Mouse (Mus musculus): ENCODE results near the gene Clec2l.
A peak's percentile ranks its signal among the peaks of the same experiment; 100 is the strongest.
"Not testable (repeated sequence)": the region's sequence is repeated elsewhere in the genome, so short reads cannot be mapped to it uniquely, and the experiment has no call there.

Clec2l gene

DNA sequence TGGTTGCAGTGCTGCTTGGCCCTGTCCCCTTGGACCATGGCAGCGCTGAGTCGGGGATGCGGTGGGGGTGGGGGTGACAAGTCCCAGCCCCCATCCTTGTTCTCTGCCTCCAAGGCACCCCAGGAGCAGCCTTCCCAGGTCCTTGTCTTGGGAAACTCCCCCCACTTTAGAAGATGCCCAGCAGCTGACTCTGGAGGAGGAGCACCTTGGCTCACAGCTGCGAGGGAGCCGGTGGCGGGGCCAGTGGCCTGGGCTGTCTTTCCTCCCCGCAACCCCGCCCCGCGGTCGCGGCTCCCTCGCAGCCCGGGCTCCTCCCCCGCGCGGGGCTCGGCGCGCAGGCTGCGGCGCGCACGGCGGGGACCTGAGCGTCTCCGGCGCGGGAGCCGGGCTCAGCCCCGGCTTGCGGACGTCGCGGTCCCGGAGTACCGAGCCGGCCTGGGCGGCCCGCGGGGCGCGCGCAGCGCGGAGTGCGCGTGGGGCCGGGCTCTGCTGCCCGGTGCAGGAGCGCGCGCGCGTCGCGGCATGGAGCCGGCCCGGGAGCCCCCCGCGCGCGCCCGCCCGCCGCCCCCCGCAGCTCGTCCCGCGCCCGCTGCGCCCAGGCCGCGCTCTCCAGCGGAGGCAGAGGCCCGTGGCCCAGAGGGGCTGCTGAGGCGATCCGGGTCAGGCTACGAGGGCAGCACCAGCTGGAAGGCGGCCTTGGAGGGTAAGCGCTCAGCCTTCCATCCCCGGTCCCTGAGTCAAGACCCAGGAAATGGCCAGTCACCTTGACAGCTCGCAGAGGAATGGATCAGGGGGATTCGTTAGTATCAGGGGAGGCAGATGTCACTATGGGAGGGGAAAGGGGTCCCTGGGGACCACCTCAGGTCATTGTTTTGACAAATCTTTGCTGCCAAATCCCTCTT lies at the start of gene Clec2l:
TSS of gene Clec2l (plus strand) at position 356 of the 902 bp plus-strand sequence.
- peak in 1 of 2 experiments; percentile 8 for DNase-seq

DNA sequence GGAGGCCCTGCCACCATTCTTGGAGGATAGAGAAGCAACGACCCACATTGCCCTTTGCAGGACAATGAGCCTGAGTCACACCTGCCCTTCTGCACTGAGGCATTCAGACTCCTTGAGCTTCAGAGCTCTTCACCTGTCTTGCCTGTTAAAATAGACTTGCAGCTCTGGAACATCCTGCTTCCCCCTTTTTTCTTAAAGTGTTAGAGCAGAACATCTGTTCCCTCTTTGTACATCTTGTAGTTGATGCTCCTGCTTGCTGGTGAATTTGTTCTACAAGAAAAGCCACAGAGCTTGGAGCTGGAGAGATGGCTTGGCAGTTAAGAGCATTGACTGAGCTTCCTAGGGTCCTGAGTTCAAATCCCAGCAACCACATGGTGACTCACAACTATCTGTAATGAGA lies 40.5 kb upstream of the Clec2l start:
- DNase-seq: no peak

DNA sequence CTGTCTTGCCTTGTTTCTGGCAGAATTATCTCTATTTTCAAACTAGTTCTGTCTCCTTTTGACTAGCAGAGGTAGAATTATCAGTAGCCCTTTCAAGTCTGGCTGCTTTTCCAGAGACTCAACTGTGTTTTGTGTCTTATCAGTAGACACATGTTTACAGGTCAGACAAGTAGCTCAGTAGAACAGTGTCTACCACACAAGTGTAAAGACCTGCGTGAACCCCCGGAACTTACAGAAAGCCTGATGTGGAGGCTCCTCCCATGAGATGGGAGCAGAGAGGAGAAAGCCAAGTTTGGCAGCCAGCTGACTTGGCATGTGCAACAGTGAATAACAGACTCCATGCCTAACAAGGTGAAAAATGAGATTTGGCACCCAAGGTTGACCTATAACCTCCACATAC lies 39.4 kb upstream of the Clec2l start:
- no peak for DNase-seq

DNA sequence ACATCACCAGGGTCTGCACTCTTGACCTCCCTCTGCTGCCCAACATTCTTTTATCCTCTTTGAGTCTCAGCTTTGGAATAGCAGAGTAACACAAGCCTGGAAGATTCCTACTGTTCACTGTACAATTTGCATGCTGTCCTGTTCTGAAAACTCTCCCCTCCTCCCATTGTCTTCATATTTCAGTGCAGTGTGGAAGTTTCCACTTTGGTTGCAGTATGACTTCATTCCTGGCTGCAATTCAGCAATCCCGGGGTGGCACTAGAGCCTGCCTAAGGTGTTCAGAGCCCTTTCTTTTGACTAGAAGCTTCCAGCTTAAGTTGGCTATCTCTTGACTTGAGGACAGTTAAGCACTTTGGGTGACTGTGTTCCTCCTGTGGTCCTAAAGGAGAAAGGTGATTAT lies 38.4 kb upstream of the Clec2l start:
- peak in 1 of 2 experiments; percentile 18 for DNase-seq

DNA sequence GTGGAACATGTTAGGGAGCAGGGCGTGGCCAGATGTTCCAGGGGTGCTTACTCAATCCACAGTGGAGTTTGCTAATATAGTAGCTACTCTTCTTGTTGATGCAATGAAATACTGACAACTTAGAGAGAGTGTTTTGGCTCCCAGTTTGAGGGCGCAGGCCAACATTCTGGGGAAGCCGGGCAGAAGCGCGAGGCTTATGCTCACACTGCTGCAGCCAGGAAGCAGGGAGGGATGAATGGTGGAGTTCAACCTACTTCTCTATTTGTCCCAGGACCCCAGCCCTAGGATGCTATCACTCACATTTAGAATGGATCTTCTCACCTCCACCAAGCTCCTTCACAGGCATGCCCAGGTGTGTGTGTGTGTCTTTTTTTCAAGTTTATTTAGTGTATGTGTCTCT lies 36.8 kb upstream of the Clec2l start:
- no peak for DNase-seq

DNA sequence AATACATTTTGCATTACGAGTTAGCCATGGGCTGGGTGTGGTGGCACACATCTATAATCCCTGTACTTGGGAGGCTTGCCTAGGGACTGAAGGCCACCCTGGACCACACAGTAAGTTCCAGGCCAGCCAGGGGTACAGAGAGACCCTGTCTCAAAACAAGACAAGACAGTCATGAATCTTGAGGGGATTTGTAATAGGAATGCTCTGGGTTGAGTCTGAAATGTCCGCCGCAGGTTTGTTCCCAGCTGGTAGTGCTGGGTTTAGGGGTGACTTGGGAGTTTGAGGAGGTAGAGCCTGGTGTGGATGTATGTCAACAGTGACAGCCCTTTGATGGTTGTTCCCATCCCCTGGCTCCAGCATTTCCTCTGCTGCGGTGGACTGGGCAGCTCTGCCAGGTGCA lies 35.8 kb upstream of the Clec2l start:
- no peak for DNase-seq

DNA sequence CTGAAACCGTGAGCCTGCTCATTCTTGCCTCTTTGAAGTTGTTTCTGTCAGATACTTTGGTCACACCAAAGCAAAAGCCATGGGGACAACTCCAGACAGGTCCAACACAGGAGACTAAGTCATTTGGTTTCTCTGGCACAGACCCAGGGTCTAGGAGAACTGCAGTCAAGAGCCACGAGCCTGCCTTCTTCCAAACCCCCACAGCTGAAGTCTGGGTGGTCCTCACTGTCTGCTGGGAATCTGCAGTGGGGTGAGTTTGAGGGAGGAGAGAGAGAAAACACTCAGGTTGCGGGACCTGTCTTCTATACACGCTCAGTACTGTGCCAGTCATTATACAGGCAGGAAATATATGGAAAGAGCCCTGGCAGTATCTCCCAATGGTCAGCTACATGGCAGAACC lies 35.4 kb upstream of the Clec2l start:
- no peak for DNase-seq

DNA sequence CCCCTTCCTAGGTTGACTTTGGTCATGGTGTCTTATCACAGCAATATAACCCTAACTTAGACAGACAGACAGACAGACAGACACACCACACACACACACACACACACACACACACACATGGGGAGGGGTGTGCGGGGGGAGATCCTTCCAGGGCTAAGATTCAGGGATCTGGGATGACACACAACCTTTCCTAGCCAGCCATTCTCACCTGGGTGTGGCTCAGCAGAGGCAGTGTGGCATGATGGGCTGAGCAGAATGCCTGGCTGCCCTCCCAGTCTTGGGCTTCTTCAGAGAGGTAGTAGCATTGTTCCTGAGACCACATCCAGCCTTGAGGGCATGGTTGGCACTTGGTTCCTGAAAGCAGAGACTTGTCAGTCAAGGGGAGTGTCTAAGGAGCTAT lies 33.3 kb upstream of the Clec2l start:
- DNase-seq: peak in 1 of 2 experiments; percentile 1

DNA sequence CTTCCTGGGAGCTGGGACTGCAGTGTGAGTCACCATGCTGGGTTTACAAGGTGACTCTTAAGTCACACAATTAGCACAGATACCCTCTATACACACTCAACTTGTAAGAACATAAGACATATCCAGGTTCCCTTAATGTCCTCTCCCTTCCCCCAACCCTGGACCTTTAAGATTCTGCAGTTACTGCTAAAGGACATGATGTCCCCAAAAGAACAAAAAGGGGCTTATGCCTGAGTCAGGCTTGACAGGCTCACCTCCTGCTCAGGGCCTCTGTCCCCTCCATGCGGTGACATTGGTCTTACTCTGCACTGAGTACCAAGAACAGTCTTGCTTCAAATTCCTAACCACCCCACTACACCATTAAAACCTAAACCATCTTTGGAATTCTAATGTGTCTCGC lies 30.0 kb upstream of the Clec2l start:
- no peak for DNase-seq

DNA sequence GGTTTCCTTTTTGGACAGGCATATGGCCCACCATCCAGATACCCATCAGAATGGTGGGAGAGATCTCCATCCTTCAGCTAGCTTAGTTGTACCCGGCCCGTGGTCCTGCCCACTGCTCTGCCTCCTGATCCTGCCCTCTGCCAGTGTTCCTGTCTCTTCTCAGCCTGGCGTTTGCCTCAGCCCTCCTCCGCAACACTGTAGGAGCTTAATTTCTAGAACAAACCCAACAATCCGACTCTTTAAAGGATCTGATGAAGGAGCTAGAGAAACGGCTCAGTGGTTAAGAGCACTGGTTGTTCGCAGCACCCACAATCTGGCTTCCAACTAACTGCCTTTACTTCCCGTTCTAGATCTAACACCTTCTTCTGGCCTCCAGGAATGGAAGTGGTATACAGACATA lies 28.4 kb upstream of the Clec2l start:
- DNase-seq: no peak

DNA sequence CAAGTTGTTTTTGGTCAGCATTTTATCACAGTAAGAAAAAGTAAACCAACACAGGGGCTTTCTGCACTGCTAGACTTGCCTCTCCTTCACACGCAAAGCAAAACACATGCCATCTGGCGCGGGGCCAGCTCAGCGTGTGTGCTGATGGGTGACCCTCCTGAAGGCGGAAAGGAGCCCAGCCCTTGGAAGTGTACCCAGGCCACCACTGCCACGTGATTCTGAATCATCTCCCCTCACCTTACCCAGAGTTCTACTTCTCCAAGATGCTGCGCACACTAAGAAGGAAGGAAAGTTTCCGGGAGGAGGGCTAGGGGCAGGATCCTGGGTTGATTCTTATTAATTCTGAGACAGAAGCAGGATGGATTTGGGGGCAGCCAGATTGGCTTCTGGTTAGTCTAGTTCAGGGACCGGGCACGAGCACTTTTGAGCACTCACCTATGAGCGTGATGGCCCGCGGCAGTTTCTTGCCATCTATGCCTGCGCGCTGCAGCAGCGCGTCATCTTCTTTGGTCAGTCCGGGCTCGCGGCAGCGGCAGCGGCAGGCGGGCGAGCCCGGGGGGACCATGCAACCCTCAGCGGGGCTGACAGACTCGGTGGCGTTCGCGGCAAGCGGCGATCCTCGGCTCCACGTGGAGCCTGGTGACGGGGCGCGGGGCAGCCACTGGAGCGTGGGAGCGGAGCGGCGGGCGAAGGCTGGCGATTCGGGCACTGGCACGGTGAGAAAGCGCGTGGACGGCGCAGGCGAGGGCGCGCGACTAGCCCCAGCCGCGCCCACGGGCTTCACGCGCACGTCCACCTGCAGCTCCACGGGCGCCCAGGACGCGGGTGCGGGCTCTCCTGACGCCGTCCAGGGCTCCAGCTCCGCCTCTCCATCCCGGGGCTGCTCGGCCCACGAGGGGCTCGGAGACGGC lies 26.7 kb upstream of the Clec2l start:
- DNase-seq: peak; percentile 67 to 78

DNA sequence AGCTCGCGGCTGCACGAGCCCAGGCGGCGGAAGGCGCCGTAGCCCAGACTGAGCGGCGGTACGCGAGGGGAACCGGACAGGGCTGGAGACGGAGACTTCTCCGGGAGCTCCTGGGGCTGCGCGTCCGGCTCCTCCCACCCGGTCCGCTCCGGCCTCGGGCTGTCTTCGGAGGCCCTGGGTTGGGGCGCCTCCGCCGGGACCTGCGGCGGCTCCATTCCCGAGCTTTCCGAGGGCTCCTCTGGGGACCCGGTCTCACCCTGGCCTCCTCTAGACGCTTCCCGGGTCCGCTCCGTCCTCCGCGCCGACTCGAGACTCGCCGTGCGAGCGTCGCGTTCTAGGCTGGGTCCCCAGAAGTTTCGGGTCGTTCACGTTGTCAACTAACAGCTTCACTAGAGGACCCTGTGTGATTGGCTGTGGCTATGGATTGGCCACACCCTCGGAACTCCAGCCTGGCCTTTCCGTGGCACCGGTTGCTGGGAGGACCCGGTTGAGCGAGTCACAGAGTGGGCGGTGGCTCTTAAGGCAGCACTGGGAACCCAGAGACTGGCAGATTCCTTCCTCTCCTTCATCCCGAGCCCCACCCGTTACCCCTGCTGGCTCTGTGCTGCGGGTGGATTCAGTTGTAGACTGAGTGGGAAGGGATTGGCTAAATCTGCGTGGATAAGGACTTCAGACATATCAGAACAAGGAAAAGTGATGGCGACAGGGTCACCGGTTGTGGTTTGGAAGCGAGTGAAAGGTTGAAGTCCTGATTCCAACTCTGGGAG lies 25.8 kb upstream of the Clec2l start, which contains the start of gene Klrg2:
TSS of gene Klrg2 (minus strand) at position 391 of the 767 bp plus-strand sequence.
- DNase-seq: peak; percentile 70 to 88

DNA sequence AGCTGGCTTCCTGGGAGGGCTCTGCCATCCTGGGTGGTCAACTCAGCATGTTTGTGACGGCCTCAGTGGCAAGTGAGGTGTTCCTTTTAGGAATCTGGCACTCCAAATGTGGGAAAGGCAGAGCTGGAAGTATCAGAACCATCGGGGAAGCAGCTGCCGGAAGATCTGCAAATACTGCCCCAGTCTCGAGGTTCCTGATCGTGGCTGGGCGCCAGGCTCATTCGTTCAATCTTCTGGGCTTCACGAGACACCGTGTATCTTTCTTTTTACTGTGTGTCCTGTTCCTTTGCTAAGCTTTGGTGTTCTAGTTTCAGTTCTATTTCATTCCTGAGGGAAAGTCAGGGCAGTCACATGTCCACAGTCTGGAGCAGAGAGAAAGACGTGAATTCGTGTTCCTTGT lies 22.5 kb upstream of the Clec2l start:
- DNase-seq: peak in 1 of 2 experiments; percentile 14

DNA sequence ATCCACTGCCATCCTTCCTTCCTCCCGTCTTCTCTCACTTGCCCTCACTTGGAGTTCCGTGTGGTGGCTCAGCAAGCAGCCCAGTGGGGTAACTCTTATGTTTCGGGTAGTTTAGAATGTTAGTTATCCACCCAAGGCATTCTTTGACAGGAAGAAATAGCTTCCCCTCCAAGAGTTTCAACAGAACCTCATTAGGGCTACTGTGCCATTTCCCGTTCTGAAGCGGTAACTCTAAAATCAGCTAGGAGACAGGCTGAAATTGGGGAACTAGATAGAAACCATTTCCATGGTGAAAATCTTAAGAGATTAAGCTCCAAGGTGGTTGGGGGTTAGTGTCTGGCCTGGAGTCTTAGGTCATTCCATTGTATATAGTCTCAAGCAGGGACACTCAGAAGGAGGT lies 21.6 kb upstream of the Clec2l start:
- DNase-seq: no peak

DNA sequence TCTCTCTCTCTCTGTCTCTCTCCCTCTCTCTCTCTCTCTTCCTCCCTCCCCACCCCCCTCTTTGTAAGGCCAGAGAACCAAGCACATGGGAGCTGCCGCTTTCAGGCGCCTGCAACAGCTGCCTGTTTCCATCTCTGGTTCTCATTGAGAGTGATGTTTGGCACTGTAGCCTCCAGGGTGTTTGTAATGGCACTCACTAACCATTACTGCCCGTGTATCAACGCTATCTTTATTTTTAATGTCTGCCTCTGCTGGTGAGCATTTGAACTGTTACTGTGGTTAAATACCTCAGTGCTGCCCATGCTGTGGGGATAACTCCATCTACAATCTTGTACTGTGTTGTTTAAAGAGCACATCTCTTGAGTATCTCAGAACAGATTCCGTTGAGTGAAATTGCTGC lies 21.2 kb upstream of the Clec2l start:
- DNase-seq: no peak

DNA sequence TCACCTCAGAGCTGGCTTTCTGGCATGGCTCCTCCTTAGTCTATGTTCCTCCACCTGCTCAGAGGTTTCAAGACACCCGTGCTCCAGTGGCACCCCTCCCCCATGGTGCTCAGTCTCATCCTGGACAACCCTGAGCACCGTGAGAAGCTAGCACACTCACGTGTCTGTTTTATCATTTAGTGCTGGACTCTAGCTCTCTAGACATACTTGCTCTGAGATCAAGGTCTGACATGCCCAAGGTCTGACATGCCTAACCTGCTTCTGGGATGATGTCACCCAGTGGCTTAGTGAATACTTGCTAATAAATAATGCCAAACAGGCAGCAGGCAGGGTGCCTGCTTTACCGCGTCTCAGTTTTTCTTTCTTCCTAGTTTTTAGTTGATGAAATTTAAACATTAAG lies 20.3 kb upstream of the Clec2l start:
- DNase-seq: no peak

DNA sequence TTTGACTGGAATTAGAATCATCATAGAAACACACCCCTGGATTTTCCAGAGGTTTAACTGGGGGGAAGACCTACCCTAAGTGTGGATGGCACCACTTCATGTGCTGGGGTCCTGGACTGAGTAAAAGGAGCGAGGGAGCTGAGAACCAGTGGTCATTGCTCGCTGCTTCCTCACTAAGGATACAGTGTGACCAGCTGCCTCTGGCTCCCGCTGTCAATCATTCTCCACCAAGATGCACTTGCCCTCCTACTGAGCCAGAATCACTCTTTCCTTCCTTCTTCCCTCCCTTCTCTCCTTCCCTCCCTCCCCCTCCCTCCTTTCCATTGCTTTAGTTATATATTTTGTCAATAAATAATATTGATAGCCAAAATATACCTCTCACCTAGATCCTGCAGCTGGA lies 19.8 kb upstream of the Clec2l start:
- no peak for DNase-seq

DNA sequence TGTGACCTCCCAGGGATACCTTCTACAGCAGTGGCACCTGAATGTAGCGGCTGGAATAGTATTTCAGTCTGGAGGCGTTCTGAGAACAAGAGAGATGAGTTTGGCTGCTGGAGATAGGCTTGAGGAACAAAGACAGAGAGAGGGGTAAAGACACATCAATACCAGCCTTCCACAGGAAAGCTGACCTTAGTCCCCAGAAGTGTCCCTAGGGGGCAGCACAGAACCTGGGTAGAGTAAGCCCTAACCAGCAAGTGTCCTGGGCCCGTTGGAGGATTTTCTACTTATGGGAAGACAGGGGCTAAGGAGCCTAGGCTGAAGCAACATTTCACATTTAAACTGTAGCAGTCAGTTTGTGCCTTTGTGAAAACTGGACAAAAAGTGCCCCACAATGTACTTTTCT lies 13.3 kb upstream of the Clec2l start:
- DNase-seq: peak in 1 of 2 experiments; percentile 34

DNA sequence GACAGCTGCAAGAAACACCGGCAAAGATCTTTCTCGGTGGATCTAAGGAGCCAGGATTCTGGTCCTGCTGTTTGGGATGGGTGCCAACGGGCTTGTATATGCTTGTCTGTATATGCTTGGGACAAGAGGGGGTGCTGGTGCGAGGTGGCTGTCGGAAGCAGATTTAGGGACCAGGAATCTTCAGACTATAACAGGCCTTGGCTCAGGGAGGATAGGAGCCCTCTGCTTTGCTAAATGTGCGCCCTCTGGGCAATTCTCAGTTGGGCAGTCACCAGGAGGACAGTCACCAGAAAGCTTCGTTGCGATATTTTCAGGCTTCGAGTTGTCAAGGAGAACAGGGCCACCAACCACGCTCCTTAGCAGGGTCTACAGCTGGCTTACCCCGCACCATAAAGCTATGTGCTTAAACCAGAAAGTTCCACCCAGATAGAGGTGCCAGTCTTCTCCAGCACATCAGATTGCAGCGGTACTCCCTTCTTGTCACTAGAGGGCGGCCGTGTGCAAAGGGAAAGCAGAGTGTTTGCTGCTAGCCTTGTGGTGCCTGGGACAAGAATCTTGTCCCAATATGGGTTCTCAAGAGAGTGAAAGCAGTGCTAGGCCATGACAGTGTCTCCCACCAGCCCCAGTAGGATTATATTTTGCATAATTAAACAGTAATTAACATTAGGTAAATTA lies 12.5 kb upstream of the Clec2l start:
- DNase-seq: peak; percentile 60 to 77

DNA sequence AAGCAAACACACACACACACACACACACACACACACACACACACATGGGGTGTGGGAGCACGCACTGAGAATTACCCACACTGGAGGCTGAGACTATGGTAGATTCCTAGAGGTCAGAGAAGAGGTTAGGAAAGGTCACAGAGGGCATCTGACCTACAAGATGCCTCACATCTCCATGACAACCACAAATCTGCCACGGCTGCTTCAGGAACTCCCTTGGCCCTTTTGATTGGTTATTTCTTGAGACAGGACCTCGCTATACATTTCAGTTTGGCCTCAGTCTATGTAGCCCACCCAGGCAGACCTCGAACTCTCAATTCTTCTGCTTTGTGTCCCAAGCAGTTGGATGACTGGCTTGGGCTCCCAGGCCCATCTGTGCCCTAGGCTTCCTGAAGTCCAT lies 1.2 kb upstream of the Clec2l start:
- no peak for DNase-seq

DNA sequence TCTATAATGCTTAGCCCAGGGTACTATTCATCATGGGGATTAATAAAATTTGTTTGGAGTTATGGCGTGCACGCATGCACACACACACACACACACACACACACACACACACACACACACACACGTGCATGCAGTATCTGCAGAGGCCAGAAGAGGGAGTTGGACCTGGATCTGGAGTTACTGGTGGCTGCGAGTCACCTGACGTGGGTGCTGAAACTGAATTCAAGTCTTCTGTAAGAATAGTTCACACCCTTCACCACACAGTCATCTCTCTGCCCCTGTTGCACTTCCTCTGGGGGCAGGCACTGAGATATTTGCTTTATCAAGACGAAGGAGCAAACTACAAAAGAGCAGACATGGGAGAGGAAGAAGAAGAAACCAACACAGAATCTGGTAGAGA lies 6.7 kb downstream of the Clec2l start:
- no peak for DNase-seq

DNA sequence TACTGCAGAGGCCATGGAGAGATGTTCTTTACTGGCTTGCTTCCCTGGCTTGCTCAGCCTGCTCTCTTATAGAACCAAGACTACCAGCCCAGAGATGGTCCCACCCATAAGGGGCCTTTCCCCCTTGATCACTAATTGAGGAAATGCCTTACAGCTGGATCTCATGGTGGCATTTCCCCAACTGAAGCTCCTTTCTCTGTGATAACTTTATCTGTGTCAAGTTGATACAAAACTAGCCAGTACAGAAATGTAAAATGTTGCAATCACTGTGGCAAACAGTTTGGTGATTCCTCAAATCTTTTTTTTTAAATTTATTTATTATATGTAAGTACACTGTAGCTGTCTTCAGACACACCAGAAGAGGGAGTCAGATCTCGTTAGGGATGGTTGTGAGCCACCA lies 7.6 kb downstream of the Clec2l start:
- DNase-seq: not testable (repeated sequence)
